Mouse (Mus musculus): ENCODE measurements around the gene Kcnj14. TPM values are rescaled to one million over a fixed set of nuclear protein-coding genes. Genes with fewer than 3 reads are reported as not detected.
A peak's percentile ranks its signal among the peaks of the same experiment; 100 is the strongest.

Gene Kcnj14
- polyA plus RNA-seq, 1 experiment from 2014 or later, result 0.75 TPM

DNA sequence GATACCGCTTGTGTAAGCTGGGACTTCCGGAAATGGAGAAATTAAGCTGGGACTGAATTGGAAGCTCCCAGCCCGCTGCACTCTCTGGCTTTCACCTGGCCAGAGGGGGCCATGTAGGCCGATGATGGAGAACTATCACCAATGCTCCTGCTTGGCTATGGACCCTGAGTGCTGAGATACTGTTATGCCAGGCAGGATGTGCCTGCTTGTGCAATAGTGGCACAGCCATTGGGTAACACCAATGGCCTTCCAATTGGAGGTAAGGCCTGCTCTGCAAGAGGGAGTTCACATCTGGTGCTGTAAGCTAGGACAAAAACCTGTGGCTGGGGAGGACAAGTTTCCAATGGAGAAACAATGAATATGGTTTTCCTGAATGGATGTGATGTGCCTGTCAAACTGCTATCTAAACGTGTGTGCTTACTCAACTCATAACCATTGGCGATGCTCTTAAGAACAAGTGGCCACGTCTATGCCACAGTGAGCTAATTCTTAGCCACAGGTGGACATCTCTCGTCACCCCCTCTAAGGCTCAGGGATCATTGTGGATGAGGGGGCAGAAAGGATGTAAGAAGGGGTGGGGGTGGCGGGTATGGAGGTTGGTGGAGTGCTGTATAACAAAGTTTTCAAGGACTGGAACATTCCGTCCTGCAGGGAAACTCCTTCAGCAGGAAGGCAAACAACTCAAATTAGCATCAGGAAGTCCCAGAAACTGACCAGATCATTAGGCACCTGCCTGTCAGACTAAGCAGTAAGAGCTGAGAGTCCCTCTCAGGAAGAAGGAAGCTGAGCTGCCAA is 18.6 kb upstream of the Kcnj14 start:
- Histone ChIP-seq H3K9me3 (ENCODE audit: control insufficient read depth, low read length) (no peaks in the 10 kb centered on the region), H3K27ac (ENCODE audit: low read depth, low read length) (no peak overlapping the region), H3K9ac (ENCODE audit: low read length) (no peak overlapping the region), H3K4me1 (ENCODE audit: control insufficient read depth, insufficient read depth, low read length) (no peaks in the 10 kb centered on the region), H3K36me3 (ENCODE audit: control insufficient read depth, insufficient read depth, low read length) (no peaks in the 10 kb centered on the region), H3K4me2 (no peak overlapping the region), H3K27me3 (ENCODE audit: control insufficient read depth, insufficient read depth, low read length) (no peaks in the 10 kb centered on the region), H3K4me3 (ENCODE audit: low read depth, low read length) (no peak overlapping the region)
- ATAC-seq (ENCODE audit: low FRiP score), result no peak
- 87% methylated on average over 10 of the region's 10 CpGs for WGBS
- no peak for DNase-seq (ENCODE audit: low spot score, missing footprints)

DNA sequence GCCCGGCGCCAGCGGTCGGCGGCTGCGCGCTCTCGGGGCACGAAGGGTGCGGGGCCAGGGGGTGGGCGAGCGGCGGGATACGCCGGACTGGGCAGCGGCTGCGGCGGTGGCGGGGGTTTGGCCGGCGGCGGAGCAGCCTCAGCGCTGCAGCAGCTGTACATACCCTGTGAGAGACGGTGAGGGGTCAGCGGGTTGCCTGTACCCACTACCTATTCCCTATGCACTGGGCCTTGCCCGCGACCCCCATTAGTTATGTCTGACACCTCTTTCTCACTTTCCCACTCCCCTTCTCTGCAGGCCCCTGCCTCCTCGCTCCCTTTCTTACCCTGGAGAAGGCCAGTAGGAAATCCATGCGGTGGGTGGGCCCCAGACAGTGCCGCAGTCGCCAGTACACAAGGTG is 9.3 kb upstream of the Kcnj14 start:
- H3K36me3 ChIP-seq (ENCODE audit: control insufficient read depth, insufficient read depth, low read length), result no peaks in the 10 kb centered on the region
- no peak for ATAC-seq (ENCODE audit: low FRiP score)

DNA sequence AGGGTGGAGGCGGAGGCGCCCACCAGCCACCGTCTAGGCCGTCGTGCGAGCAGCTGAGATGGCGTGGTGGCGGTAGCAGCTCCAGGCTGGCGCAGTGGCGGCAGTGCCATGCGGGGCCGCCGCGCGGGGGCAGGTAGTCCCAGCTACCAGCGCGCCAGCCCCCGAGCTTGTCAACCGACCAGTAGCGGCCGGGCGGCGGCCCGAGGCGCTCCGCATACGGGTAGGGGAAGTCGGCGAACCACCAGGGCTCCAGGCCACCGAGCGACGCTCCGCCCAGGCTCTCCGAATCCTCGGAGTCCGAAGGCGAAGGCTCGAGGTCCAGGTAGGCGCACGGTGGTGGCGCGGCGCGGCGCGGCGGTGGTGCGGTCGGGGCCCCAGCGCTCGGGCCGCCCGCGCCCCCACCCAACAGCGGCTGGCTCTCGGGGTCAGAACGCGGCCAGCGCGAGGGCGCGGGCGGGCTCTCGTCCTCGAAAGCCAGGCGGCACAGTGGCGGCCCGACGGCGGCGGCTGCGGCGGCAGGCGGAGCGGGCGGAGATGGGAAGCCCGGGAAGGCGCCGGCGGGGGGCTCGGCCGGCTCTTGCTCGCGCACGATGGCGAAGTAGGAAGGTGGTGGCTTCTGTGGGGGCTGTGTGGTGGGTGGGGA is 8.7 kb upstream of the Kcnj14 start:
- H3K4me2 ChIP-seq, result peak overlapping the region; percentile 31
- H3K4me3 ChIP-seq (ENCODE audit: low read depth, low read length), result peak overlapping the region; percentile 18
- H3K36me3 ChIP-seq (ENCODE audit: control insufficient read depth, insufficient read depth, low read length), result 0 out of 2 replicates have a peak, but pooled peaks cover 3% of the 10 kb centered on the region
- under 1% methylated on average over 85 of the region's 86 CpGs for WGBS
- no peak overlapping the region for H3K27ac ChIP-seq (ENCODE audit: low read depth, low read length)
- H3K4me1 ChIP-seq (ENCODE audit: control insufficient read depth, insufficient read depth, low read length), result peaks cover 14% of the 10 kb centered on the region
- no peak overlapping the region for H3K9ac ChIP-seq (ENCODE audit: low read length)
- H3K9me3 ChIP-seq (ENCODE audit: control insufficient read depth, low read length), result no peaks in the 10 kb centered on the region
- ATAC-seq (ENCODE audit: low FRiP score), result no peak
- peak; percentile 82 for DNase-seq (ENCODE audit: low spot score, missing footprints)
- peaks cover 44% of the 10 kb centered on the region for H3K27me3 ChIP-seq (ENCODE audit: control insufficient read depth, insufficient read depth, low read length)

More for the DNA sequence above, 9.3 kb upstream of the Kcnj14 start:
- no peak overlapping the region for H3K27ac ChIP-seq (ENCODE audit: low read depth, low read length)
- WGBS, result 3% methylated on average over 31 of the region's 31 CpGs
- no peak overlapping the region for H3K9ac ChIP-seq (ENCODE audit: low read length)
- H3K9me3 ChIP-seq (ENCODE audit: control insufficient read depth, low read length), result no peaks in the 10 kb centered on the region
- H3K4me1 ChIP-seq (ENCODE audit: control insufficient read depth, insufficient read depth, low read length), result peaks cover 14% of the 10 kb centered on the region
- H3K27me3 ChIP-seq (ENCODE audit: control insufficient read depth, insufficient read depth, low read length), result peaks cover 44% of the 10 kb centered on the region
- H3K4me2 ChIP-seq, result peak overlapping the region; percentile 31
- DNase-seq (ENCODE audit: low spot score, missing footprints), result peak; percentile 85
- peak overlapping the region; percentile 18 for H3K4me3 ChIP-seq (ENCODE audit: low read depth, low read length)

DNA sequence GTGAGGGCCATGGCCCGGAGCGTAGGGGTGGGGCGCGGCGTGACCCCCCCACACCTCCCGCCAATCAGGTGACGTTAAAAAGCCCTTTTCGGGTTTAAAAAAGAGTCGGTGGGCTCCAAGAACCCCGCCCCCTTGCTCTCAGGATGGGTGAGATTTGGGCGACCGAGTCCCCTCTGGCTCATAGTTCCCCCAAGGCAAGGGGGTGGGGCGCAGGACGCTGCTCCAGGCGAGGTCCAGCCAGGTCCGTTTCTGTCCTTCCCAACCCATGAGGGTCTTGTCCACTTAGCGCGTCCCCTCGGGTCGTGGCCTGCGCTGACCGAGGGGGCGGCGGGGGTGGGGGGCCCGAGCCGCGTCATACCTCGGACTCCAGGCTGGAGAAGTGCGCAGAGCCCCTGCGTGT is 7.8 kb upstream of the Kcnj14 start:
- Histone ChIP-seq H3K9ac (ENCODE audit: low read length) (no peak overlapping the region), H3K4me2 (no peak overlapping the region), H3K27me3 (ENCODE audit: control insufficient read depth, insufficient read depth, low read length) (peaks cover 44% of the 10 kb centered on the region), H3K4me1 (ENCODE audit: control insufficient read depth, insufficient read depth, low read length) (peaks cover 14% of the 10 kb centered on the region), H3K36me3 (ENCODE audit: control insufficient read depth, insufficient read depth, low read length) (peaks cover 7% of the 10 kb centered on the region; the same call in 1 of the 2 replicates), H3K4me3 (ENCODE audit: low read depth, low read length) (peak overlapping the region; percentile 18; the same call in 1 of the 2 replicates), H3K27ac (ENCODE audit: low read depth, low read length) (no peak overlapping the region), H3K9me3 (ENCODE audit: control insufficient read depth, low read length) (no peaks in the 10 kb centered on the region)
- ATAC-seq (ENCODE audit: low FRiP score) (no peak), DNase-seq (ENCODE audit: low spot score, missing footprints) (no peak)
- WGBS, result 12% methylated on average over 30 of the region's 30 CpGs

DNA sequence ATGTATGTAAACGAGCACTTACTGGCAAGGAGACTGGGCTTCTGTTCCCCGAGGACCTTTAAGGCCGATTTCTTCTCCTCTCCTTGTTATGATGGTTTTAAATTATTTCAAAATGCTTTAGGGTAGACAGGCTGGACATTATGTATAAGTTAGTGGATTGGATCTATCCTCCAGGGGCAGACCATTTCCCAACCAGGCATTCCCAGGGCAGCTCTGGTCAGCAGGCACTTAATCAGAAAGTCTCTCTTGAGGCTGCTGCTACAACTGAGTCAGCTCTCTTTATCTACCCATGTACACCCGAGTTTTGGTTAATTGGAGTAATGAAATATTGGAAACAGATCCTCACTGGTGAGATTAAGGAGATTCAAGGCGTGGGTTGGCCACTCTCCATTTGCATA is 6.5 kb upstream of the Kcnj14 start:
- H3K4me1 ChIP-seq (ENCODE audit: control insufficient read depth, insufficient read depth, low read length), result peaks cover 14% of the 10 kb centered on the region
- ATAC-seq (ENCODE audit: low FRiP score) (peak; percentile 47), DNase-seq (ENCODE audit: low spot score, missing footprints) (no peak)
- H3K4me3 ChIP-seq (ENCODE audit: low read depth, low read length), result peak overlapping the region; percentile 75
- H3K9me3 ChIP-seq (ENCODE audit: control insufficient read depth, low read length), result no peaks in the 10 kb centered on the region
- WGBS, result 26% methylated on average over 5 of the region's 5 CpGs
- peaks cover 44% of the 10 kb centered on the region for H3K27me3 ChIP-seq (ENCODE audit: control insufficient read depth, insufficient read depth, low read length)
- peak overlapping the region; percentile 77 for H3K4me2 ChIP-seq
- peaks cover 13% of the 10 kb centered on the region for H3K36me3 ChIP-seq (ENCODE audit: control insufficient read depth, insufficient read depth, low read length)
- peak overlapping the region; percentile 76 for H3K9ac ChIP-seq (ENCODE audit: low read length)
- peak overlapping the region; percentile 1; the same call in 1 of the 2 replicates for H3K27ac ChIP-seq (ENCODE audit: low read depth, low read length)

DNA sequence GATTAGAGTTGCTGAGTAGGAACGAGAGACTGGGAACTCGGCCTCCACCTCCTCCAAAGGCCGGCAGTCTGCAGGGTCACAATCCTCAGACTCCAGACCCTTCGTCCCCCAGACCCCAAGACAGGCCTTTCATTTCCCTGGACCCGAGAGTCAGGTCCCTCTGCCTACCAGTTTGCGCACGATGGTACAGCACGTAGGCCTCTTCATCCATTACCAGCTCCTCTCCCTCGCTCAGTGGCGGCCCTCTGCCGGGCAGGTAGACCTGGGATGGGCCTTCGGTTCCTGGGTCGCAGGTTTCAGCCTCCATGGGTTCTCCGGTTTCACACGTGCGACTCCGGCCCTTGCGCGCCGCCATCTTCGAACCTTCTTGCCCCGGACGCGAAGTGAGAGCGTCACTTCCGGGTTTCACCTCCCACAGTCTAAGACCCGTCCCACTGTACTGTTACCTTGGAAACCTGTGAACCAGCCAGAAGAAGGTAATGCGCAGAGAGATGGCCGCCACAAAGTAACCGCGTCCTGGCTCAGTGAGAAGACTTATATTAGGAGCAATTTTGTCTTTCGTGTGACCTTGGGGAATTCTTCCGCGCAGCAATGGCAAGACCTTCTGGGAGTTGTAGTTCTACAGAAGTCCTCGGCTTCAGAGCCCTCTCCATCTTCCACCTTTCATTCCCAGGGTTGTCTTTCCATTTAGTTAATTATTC is 6.0 kb upstream of the Kcnj14 start, which contains the start of gene Grwd1:
Grwd1 (minus strand) TSS at position 518 of the 701 bp plus-strand sequence.
- H3K27ac ChIP-seq (ENCODE audit: low read depth, low read length), result peak within 1 kb of the TSS; percentile 1; the same call in 1 of the 2 replicates
- WGBS, result under 1% methylated on average over 35 of the region's 35 CpGs
- H3K36me3 ChIP-seq (ENCODE audit: control insufficient read depth, insufficient read depth, low read length), result peaks cover 18% of the 10 kb centered on the region

DNA sequence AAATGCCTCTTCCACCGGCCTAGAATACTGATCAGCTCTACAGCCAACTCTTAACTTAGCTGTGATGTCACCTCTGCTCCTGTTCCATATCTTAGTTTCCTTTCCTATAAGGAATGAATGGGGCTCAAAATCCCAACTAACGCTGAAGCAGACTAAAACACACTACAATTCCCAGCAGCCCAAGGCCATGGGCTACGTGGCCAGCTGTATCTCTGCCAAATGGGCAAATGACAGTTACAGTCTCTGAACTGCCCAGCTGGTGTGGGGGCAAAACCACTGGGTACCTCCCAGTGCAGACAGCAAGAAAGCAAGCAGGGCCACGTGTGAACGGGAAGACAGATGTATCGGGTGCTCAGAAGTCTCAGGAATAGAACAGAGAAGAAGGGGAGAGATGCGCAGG is 2.0 kb upstream of the Kcnj14 start:
- ATAC-seq (ENCODE audit: low FRiP score) (no peak), DNase-seq (ENCODE audit: low spot score, missing footprints) (no peak)
- no peak overlapping the region for H3K9ac ChIP-seq (ENCODE audit: low read length)
- WGBS, result 90% methylated on average over 7 of the region's 7 CpGs
- peaks cover 10% of the 10 kb centered on the region for H3K4me1 ChIP-seq (ENCODE audit: control insufficient read depth, insufficient read depth, low read length)
- H3K4me2 ChIP-seq, result no peak overlapping the region
- no peaks in the 10 kb centered on the region for H3K9me3 ChIP-seq (ENCODE audit: control insufficient read depth, low read length)
- peaks cover 3% of the 10 kb centered on the region for H3K27me3 ChIP-seq (ENCODE audit: control insufficient read depth, insufficient read depth, low read length)
- H3K4me3 ChIP-seq (ENCODE audit: low read depth, low read length), result no peak overlapping the region
- peaks cover 27% of the 10 kb centered on the region for H3K36me3 ChIP-seq (ENCODE audit: control insufficient read depth, insufficient read depth, low read length)
- no peak overlapping the region for H3K27ac ChIP-seq (ENCODE audit: low read depth, low read length)

More for the DNA sequence above, 6.0 kb upstream of the Kcnj14 start, which contains the start of gene Grwd1:
- ATAC-seq (ENCODE audit: low FRiP score), result peak; percentile 94
- H3K4me2 ChIP-seq, result peak within 1 kb of the TSS; percentile 77
- H3K9ac ChIP-seq (ENCODE audit: low read length), result peak within 1 kb of the TSS; percentile 76
- DNase-seq (ENCODE audit: low spot score, missing footprints), result peak; percentile 98
- peak within 1 kb of the TSS; percentile 75 for H3K4me3 ChIP-seq (ENCODE audit: low read depth, low read length)
- H3K9me3 ChIP-seq (ENCODE audit: control insufficient read depth, low read length), result no peaks in the 10 kb centered on the region
- H3K4me1 ChIP-seq (ENCODE audit: control insufficient read depth, insufficient read depth, low read length), result peaks cover 14% of the 10 kb centered on the region
- H3K27me3 ChIP-seq (ENCODE audit: control insufficient read depth, insufficient read depth, low read length), result peaks cover 40% of the 10 kb centered on the region

DNA sequence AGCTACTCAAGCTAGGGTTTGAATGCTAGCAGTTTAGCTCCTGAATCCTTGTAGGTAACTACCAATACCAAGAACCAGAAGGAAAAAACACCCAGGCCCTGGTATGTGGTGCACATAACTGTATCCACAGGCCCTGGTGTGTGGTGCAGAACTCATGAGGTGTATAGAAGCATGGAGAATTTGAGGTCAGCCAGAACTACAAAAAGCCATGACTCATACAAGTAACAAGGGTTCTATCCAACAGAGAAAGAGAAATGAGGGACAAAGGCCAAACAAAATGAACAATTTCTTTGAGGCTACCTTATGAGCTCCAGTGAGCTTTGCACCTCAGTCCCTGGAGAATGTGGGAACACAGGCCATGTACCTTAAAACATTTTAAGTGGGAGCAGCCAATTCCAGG is 3.7 kb downstream of the Kcnj14 start:
- no peak overlapping the region for H3K4me3 ChIP-seq (ENCODE audit: low read depth, low read length)
- H3K27ac ChIP-seq (ENCODE audit: low read depth, low read length), result no peak overlapping the region
- DNase-seq (ENCODE audit: low spot score, missing footprints) (no peak), ATAC-seq (ENCODE audit: low FRiP score) (no peak)
- H3K36me3 ChIP-seq (ENCODE audit: control insufficient read depth, insufficient read depth, low read length), result peaks cover 12% of the 10 kb centered on the region
- peaks cover 5% of the 10 kb centered on the region for H3K27me3 ChIP-seq (ENCODE audit: control insufficient read depth, insufficient read depth, low read length)
- no peak overlapping the region for H3K9ac ChIP-seq (ENCODE audit: low read length)
- H3K4me2 ChIP-seq, result no peak overlapping the region
- H3K4me1 ChIP-seq (ENCODE audit: control insufficient read depth, insufficient read depth, low read length), result peaks cover 3% of the 10 kb centered on the region
- H3K9me3 ChIP-seq (ENCODE audit: control insufficient read depth, low read length), result no peaks in the 10 kb centered on the region

All from midbrain, embryonic 11.5 days (tissue).